In the genomic region with DNA sequence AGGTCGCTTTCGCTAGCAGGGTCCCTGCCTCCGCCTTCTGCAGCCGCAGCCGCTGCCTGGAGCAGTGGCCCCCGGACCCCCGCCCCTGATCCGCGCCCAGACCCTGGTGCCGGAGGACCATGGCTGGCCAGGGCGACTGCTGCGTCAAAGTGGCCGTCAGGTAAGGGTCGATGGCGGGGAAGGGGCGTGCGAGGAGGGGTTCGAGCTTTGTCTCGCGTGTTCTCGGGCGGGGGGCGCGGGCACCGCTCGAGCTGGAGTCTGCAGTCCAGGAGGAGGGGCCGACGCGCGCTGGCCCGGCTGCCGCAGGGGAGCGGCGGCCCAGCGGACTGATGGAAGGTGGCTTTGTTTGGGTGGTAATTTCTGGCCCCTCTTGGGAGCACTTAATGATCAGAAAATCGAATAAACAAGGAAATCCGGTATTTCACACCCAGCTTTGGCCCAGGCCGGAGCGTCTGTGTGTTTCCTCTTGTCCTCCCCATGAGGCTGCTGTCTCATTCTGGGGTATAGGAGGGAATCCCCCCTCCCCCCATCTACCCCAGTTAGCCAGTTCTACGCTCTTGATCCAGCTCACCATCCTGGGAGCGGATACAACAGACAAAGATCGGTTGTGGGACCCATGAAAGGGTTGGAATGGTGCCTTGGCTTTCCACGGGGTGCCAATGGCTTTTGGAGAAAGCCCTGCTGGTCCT, we compare ENCODE assay signal across 8 mouse cellular contexts. TPM values are rescaled to one million over a fixed set of nuclear protein-coding genes. Genes with fewer than 3 reads are reported as not detected.
A peak's percentile ranks its signal among the peaks of the same experiment; 100 is the strongest.
DNase-seq lines count a peak whose midpoint lies in the region; ATAC-seq and TF ChIP-seq lines count a peak whose summit lies in the region.

No protein-coding gene starts in this region.

- no peak for TF ChIP-seq CTCF in lung, postnatal 0 days (IDR thresholded peaks at IDR 0.05)
- TF ChIP-seq CTCF in stomach, postnatal 0 days (IDR thresholded peaks at IDR 0.05; ENCODE audit: low read depth) = no peak

- H3K27me3 ChIP-seq in heart, embryonic 10.5 days (ENCODE audit: insufficient read depth, poor library complexity, severe bottlenecking) = peaks cover 10% of the 10 kb centered on the region; the same call in 1 of the 2 replicates
- peaks cover 55% of the 10 kb centered on the region for H3K27me3 ChIP-seq in hindbrain, embryonic 10.5 days (ENCODE audit: insufficient read depth, poor library complexity, severe bottlenecking)
- peaks cover 7% of the 10 kb centered on the region; the same call in 1 of the 2 replicates for H3K27me3 ChIP-seq in lung, postnatal 0 days (replicated peaks; ENCODE audit: insufficient read depth, low read length)
- no peaks in the 10 kb centered on the region for H3K27me3 ChIP-seq in stomach, postnatal 0 days (ENCODE audit: control insufficient read depth, insufficient read depth, low read length)

- peak overlapping the region; percentile 95 for H3K4me3 ChIP-seq in heart, embryonic 10.5 days
- peak overlapping the region; percentile 73 for H3K4me3 ChIP-seq in hindbrain, embryonic 10.5 days
- H3K4me3 ChIP-seq in lung, postnatal 0 days (ENCODE audit: low read depth, low read length) = peak overlapping the region; percentile 61
- peak overlapping the region; percentile 68 for H3K4me3 ChIP-seq in stomach, postnatal 0 days (ENCODE audit: low read depth, low read length)

- peak overlapping the region; percentile 99 for H3K4me2 ChIP-seq in lung, postnatal 0 days (replicated peaks; ENCODE audit: low read depth, low read length)
- peak overlapping the region; percentile 100 for H3K4me2 ChIP-seq in stomach, postnatal 0 days (replicated peaks; ENCODE audit: low read depth)

- no peak for ATAC-seq in lung, postnatal 0 days
- 0 out of 2 replicates have a peak, but pooled peaks have one; percentile 0 for ATAC-seq in stomach, postnatal 0 days (ENCODE audit: low FRiP score, low TSS enrichment)

- H3K27ac ChIP-seq in heart, embryonic 10.5 days = peak overlapping the region; percentile 91
- peak overlapping the region; percentile 92 for H3K27ac ChIP-seq in hindbrain, embryonic 10.5 days
- H3K27ac ChIP-seq in lung, postnatal 0 days (ENCODE audit: low read length) = 0 out of 2 replicates have a peak overlapping the region, but pooled peaks have one; percentile 32
- no peak overlapping the region for H3K27ac ChIP-seq in stomach, postnatal 0 days (replicated peaks)

- H3K9ac ChIP-seq in lung, postnatal 0 days (replicated peaks; ENCODE audit: low read depth) = peak overlapping the region; percentile 16; the same call in 1 of the 2 replicates
- H3K9ac ChIP-seq in stomach, postnatal 0 days (ENCODE audit: low read length) = peak overlapping the region; percentile 74

- peaks cover 96% of the 10 kb centered on the region for H3K4me1 ChIP-seq in heart, embryonic 10.5 days
- H3K4me1 ChIP-seq in hindbrain, embryonic 10.5 days (replicated peaks) = peaks cover 92% of the 10 kb centered on the region
- peaks cover 28% of the 10 kb centered on the region; the same call in 1 of the 2 replicates for H3K4me1 ChIP-seq in lung, postnatal 0 days (ENCODE audit: insufficient read depth, low read depth, low read length)
- H3K4me1 ChIP-seq in stomach, postnatal 0 days (replicated peaks; ENCODE audit: control insufficient read depth, insufficient read depth) = peaks cover 13% of the 10 kb centered on the region; the same call in 1 of the 2 replicates

- no peaks in the 10 kb centered on the region for H3K36me3 ChIP-seq in heart, embryonic 10.5 days
- H3K36me3 ChIP-seq in hindbrain, embryonic 10.5 days = no peaks in the 10 kb centered on the region
- no peaks in the 10 kb centered on the region for H3K36me3 ChIP-seq in lung, postnatal 0 days (ENCODE audit: insufficient read depth, low read length)
- H3K36me3 ChIP-seq in stomach, postnatal 0 days (ENCODE audit: control insufficient read depth, insufficient read depth, low read length) = no peaks in the 10 kb centered on the region

- no peak for TF ChIP-seq EP300 in lung, postnatal 0 days (IDR thresholded peaks at IDR 0.05)
- TF ChIP-seq EP300 in stomach, postnatal 0 days (optimal IDR thresholded peaks at IDR 0.05) = no peak

- H3K9me3 ChIP-seq in heart, embryonic 10.5 days = no peaks in the 10 kb centered on the region
- H3K9me3 ChIP-seq in hindbrain, embryonic 10.5 days = no peaks in the 10 kb centered on the region
- no peaks in the 10 kb centered on the region for H3K9me3 ChIP-seq in lung, postnatal 0 days (ENCODE audit: low read length)
- no peaks in the 10 kb centered on the region for H3K9me3 ChIP-seq in stomach, postnatal 0 days (ENCODE audit: control insufficient read depth, low read length)

- under 1% methylated on average over 43 of the region's 43 CpGs for WGBS in heart, embryonic 10.5 days
- under 1% methylated on average over 43 of the region's 43 CpGs for WGBS in hindbrain, embryonic 10.5 days
- 1% methylated on average over 37 of the region's 43 CpGs for WGBS in lung, postnatal 0 days
- 3% methylated on average over 43 of the region's 43 CpGs for WGBS in stomach, postnatal 0 days

- intact Hi-C loops in heart, postnatal 25 days (cut with DNase I) = no loop called here

- DNase-seq in heart, embryonic 10.5 days (ENCODE audit: low spot score) = peak; percentile 85
- no peak for DNase-seq in heart, postnatal 25 days (ENCODE audit: low spot score)
- peak; percentile 54 for DNase-seq in 416B (ENCODE audit: low read depth)
- DNase-seq in cerebellum, adult 18-20 months = peak; percentile 37 to 39
- DNase-seq in hindbrain, embryonic 10.5 days (ENCODE audit: low spot score) = no peak
- DNase-seq in lung, postnatal 0 days (ENCODE audit: low spot score) = no peak
- no peak for DNase-seq in stomach, postnatal 0 days (ENCODE audit: low spot score)
- DNase-seq in frontal cortex, postnatal 10 days (ENCODE audit: low spot score in 2 of 2) = no peak

RNA-seq across cellular contexts. Expression of a gene that starts 0.6 kb away (rescaled TPM):
- polyA plus RNA-seq in heart, embryonic 10.5 days (2016; fragmentation: Nextera tagmentation; extraction: Ambion mirVana) = 4.6 and 5.4 TPM in 2 replicates
- under 1 TPM; 0.75 TPM for total RNA-seq in heart, postnatal 25 days (2021)
- polyA plus RNA-seq in hindbrain, embryonic 10.5 days (2016; fragmentation: Nextera tagmentation; extraction: Ambion mirVana) = 6.6 and 15.5 TPM in 2 replicates
- 0.85 and 0.87 TPM in 2 replicates for polyA plus RNA-seq in lung, postnatal 0 days (2015; fragmentation: Nextera tagmentation; extraction: Ambion mirVana)
- polyA plus RNA-seq in stomach, postnatal 0 days (2015; fragmentation: Nextera tagmentation; extraction: Ambion mirVana) = 0.29 and 0.36 TPM in 2 replicates

Comparison
In these comparisons a context has a peak if more than half of its experiments do, and no peak if none do; other contexts are left out.
1. DNase-seq: peak in heart, embryonic 10.5 days (single experiment), 416B (single experiment) and cerebellum, adult 18-20 months (2 of 2); none in heart, postnatal 25 days (single experiment), hindbrain, embryonic 10.5 days (single experiment), lung, postnatal 0 days (single experiment), stomach, postnatal 0 days (single experiment) and frontal cortex, postnatal 10 days (0 of 2).
2. Peak in every context shown above with its lines, with median percentiles within 50 percentile points of each other: H3K4me3 ChIP-seq.